Mouse (Mus musculus) liver, adult 2 months (tissue): ENCODE measurements around the gene Xylt1. TPM values are rescaled to one million over a fixed set of nuclear protein-coding genes. Genes with fewer than 3 reads are reported as not detected.

ENCODE experiments used
- DNase-seq: peaks from one replicate; pipeline ENCODE4 v3.0.0-alpha.2; 2011; ENCODE audit warnings: low read depth, low spot score; ENCODE audit errors: extremely low read depth
- H3K27ac ChIP-seq: fragments of 200-500 bp; replicated peaks from 2 replicates; pipeline ENCODE4 v1.5.1; 2012; ENCODE audit warnings: low read depth, mild to moderate bottlenecking, control low read depth, inconsistent platforms, low read length; ENCODE audit not compliant: insufficient read depth
- H3K27me3 ChIP-seq: fragments of 200-500 bp; 2 replicates; pipeline ENCODE4 v1.6.1; 2012; ENCODE audit warnings: mild to moderate bottlenecking, moderate library complexity, low read length, inconsistent platforms; ENCODE audit not compliant: control insufficient read depth, insufficient read depth
- H3K36me3 ChIP-seq: fragments of 200-500 bp; 2 replicates; pipeline ENCODE4 v1.6.1; 2012; ENCODE audit warnings: low read length, inconsistent platforms; ENCODE audit not compliant: control insufficient read depth, insufficient read depth
- H3K4me1 ChIP-seq: fragments of 200-500 bp; 2 replicates; pipeline ENCODE4 v1.6.1; 2011; ENCODE audit warnings: low read length; ENCODE audit not compliant: control insufficient read depth, insufficient read depth
- H3K4me3 ChIP-seq: fragments of 200-500 bp; 2 replicates; pipeline ENCODE4 v1.5.1; 2011; ENCODE audit warnings: low read depth, mild to moderate bottlenecking, control low read depth, low read length, moderate library complexity; ENCODE audit not compliant: insufficient read depth
- H3K79me2 ChIP-seq: fragments of 200-500 bp; 2 replicates; pipeline ENCODE4 v1.6.1; 2012; ENCODE audit warnings: inconsistent platforms, mild to moderate bottlenecking, low read length, moderate library complexity; ENCODE audit not compliant: control insufficient read depth, insufficient read depth
- H3K9ac ChIP-seq: fragments of 200-500 bp; 2 replicates; pipeline ENCODE4 v1.6.1; 2012; ENCODE audit warnings: low read depth, mild to moderate bottlenecking, control low read depth, inconsistent platforms, low read length
- CTCF ChIP-seq: fragments of 200-500 bp; IDR thresholded peaks from 2 replicates; pipeline ENCODE4 v1.5.1; 2011; ENCODE audit warnings: low read depth, low read length, control low read depth
- POLR2A ChIP-seq: fragments of 200-500 bp; IDR thresholded peaks from 2 replicates; pipeline ENCODE4 v1.6.1; 2011; ENCODE audit warnings: low read length, control low read depth; ENCODE audit not compliant: insufficient read depth; ENCODE audit errors: extremely low read depth
- WGBS: fragments of 180-500 bp; shearing (Covaris S2); methylation state at CpG from one replicate; pipeline ENCODE4 v1.1.7; 2018; 5-methylcytosine and 5-hydroxymethylcytosine counted together
- polyA plus RNA-seq: library from polyadenylated mRNA; depleted of rRNA; stranded (reverse); fragments of >200 nt; gene quantifications from 2 replicates; pipeline ENCODE4 v1.2.3, GENCODE M21; 2012; rRNA removed
- total RNA-seq: library from RNA; depleted of rRNA; stranded (reverse); fragments of >200 nt; gene quantifications from 2 replicates; pipeline ENCODE4 v1.2.3, GENCODE M21; 2014; rRNA removed

Xylt1 gene
- 0.07 and 0.09 TPM in 2 replicates for total RNA-seq
- 0.11 and 0.18 TPM in 2 replicates for polyA plus RNA-seq

DNA sequence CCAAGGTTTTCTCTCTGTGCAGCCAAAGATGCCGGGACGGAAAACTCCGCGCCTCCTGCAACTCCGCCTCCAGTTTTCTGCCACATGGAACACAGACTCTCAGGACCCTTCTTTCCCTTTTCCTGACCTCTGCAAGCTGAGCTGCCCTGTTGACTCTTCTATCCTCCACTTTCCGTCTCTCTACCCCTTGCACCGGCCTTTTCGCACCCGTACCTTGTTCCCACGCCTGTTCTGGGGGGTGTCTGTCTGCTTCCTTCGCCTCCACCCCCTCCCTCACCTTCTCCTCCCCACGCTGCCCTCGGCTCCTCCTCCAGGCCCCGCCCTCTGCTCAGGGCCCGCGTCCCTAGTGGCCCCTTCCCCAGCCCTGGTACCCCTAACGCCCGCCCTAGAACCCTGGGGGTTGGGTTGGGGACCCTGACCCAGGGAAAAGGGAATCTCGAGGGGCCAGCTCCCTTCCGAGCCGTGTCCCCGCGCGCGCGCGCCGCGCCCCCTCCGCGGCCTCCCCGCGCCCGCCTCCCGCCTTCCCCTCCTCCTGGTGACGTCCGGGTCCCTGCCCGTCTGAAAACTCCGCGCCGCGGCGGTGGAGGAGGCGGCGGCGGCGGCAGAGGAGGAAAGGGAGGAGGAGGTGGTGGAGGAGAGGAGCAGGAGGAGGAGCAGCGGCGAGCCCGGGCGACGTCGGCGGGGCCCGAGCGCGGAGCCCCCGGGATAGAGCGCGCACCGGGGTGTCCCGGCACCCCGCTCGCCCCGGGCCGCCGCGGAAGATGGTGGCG lies at the start of gene Xylt1:
Gene Xylt1 (plus strand): TSS at position 562 of the 770 bp plus-strand sequence.
- Histone ChIP-seq H3K27me3 (peaks cover 15% of the 10 kb centered on the region), H3K9ac (peak within 1 kb of the TSS; percentile 51), H3K4me1 (no peaks in the 10 kb centered on the region), H3K4me3 (peak within 1 kb of the TSS; percentile 69), H3K27ac (no peak within 1 kb of the TSS), H3K36me3 (no peaks in the 10 kb centered on the region), H3K79me2 (no peaks in the 10 kb centered on the region)
- TF ChIP-seq CTCF, result no peak
- no peak for DNase-seq
- under 1% methylated on average over 46 of the region's 69 CpGs for WGBS

DNA sequence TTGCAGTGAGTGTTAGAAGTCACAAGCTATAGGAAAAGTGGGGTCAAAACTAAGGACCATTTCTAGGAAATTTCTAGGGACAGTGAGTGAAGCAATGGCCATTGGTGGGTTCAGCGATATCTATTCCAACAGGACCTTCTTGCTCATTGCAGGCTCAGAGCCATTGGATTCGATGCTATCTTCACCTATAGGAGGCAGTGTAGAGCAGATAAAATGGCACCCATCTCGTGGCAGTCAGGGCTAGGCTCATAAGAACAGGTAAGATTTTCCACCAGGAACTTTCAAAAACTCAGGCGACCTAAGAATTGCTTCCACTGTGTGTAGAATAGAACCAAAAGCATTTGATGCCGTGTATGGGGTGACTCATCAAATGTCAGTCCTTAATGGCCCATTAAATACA lies 46.8 kb upstream of the Xylt1 start:
- H3K27me3 ChIP-seq, result no peaks in the 10 kb centered on the region
- no peak overlapping the region for H3K9ac ChIP-seq
- TF ChIP-seq POLR2A (no peak), CTCF (no peak)
- WGBS, result 73% methylated on average over 5 of the region's 5 CpGs
- H3K4me1 ChIP-seq, result no peaks in the 10 kb centered on the region
- no peaks in the 10 kb centered on the region for H3K36me3 ChIP-seq
- DNase-seq, result no peak
- H3K4me3 ChIP-seq, result no peak overlapping the region
- no peak overlapping the region for H3K27ac ChIP-seq
- H3K79me2 ChIP-seq, result no peaks in the 10 kb centered on the region

DNA sequence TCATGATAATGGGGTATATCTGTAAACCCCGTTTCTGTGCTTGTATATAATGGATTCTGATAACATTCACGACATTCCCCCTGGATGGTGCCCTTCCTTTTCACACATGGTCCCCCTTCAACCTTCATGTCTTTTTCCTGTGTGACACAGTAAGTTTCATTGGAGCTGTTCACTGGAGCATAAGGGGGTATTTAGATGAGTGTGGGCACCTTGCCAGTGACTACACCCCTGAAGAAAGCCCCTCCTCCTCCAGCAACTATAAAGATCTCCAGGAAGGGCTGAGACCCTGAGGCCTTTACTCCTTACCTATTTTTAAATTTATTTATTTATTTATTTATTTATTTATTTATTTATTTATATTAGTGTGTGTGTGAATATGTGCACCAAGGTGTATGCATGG lies 24.5 kb upstream of the Xylt1 start:
- TF ChIP-seq POLR2A (no peak), CTCF (no peak)
- H3K36me3 ChIP-seq, result no peaks in the 10 kb centered on the region
- H3K27ac ChIP-seq, result no peak overlapping the region
- H3K4me3 ChIP-seq, result no peak overlapping the region
- H3K9ac ChIP-seq, result no peak overlapping the region
- no peaks in the 10 kb centered on the region for H3K79me2 ChIP-seq
- no peak for DNase-seq
- no peaks in the 10 kb centered on the region for H3K27me3 ChIP-seq
- no peaks in the 10 kb centered on the region for H3K4me1 ChIP-seq
- 79% methylated on average over 2 of the region's 2 CpGs for WGBS

DNA sequence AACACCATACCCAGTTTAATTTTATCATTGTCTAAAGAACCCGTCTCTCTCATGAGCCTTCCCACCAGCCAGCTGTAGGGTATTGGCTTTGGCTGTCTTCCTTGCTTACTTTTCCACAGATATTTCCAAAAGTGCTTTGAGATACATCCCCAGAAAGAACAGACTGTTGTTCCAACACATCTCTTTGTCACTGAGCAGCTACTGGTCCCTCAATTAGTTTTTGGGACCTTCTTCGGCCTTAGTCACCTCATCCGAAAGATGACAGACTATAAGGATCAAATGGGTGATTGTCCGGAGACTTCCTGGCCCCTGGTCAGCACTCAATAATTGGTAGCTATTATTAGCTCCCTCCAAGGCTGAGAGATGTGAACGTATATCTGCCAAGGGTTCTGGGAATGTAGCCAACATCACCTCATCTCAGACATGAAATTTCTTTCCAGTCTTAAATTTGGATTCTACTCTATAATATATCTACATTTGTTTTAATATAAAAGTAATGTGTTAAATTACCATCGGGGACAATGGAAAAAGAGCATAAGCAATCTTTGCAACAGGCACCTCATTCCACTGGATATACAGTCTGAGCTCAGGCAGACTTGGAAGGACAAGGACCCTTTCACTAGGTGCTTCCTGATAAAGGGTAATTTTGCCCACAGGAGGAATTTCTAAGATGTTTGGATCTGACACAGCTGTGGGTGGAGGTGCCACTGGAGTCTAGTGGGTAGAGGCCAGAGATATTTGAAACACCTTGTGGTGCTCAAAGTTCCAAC lies 23.2 kb upstream of the Xylt1 start:
- WGBS, result 72% methylated on average over 6 of the region's 6 CpGs
- no peaks in the 10 kb centered on the region for H3K79me2 ChIP-seq
- H3K4me3 ChIP-seq, result no peak overlapping the region
- no peak overlapping the region for H3K9ac ChIP-seq
- TF ChIP-seq CTCF, result no peak
- no peak for TF ChIP-seq POLR2A
- H3K27me3 ChIP-seq, result no peaks in the 10 kb centered on the region
- H3K36me3 ChIP-seq, result no peaks in the 10 kb centered on the region
- no peak overlapping the region for H3K27ac ChIP-seq
- no peaks in the 10 kb centered on the region for H3K4me1 ChIP-seq
- DNase-seq, result no peak

DNA sequence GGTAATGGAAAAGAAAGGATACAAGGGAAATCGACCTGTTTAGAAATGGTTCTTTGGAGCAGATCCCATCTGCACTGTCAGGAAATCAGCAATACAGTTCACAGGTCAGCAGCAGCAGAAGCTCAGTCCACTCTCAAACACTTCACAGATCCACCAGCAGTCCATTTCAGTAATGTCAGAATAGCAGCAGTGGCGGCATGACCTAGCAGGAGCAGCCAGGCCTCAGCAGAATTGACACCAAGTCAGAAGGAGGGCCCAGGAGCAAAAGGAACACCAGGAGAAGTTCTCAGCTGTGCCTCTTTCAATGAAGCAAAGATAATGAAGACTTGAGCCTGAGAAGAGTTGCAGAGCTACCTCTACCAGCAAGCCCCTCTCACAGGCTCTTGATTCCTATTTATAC lies 19.5 kb upstream of the Xylt1 start:
- 83% methylated on average over 2 of the region's 2 CpGs for WGBS

DNA sequence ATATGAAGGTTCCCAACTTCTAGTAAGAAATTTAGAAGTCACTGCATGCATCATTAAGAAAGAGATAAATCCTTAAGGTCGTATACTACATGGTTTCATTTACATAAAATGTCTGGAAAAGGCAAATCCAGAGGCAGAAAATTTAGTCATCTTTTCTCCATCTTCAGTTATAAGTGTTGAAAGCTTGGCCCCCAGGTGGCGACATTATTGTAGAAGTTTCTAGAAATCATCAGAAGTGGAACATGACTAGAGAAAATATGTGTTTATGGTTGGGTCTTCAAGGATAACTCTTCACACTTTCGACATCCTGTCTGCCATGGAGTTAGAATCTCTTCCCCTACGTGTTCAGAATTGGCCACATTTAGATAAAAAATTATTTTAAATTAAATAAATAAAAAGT lies 18.3 kb upstream of the Xylt1 start:
- DNase-seq, result no peak
- Histone ChIP-seq H3K4me1 (no peaks in the 10 kb centered on the region), H3K36me3 (no peaks in the 10 kb centered on the region), H3K79me2 (no peaks in the 10 kb centered on the region), H3K9ac (no peak overlapping the region), H3K4me3 (no peak overlapping the region), H3K27ac (no peak overlapping the region), H3K27me3 (no peaks in the 10 kb centered on the region)
- WGBS, result 75% methylated on average over 4 of the region's 4 CpGs
- TF ChIP-seq POLR2A (no peak), CTCF (no peak)

More for the DNA sequence above, 19.5 kb upstream of the Xylt1 start:
- Histone ChIP-seq H3K4me3 (no peak overlapping the region), H3K4me1 (no peaks in the 10 kb centered on the region), H3K79me2 (no peaks in the 10 kb centered on the region), H3K27me3 (no peaks in the 10 kb centered on the region), H3K9ac (no peak overlapping the region), H3K27ac (no peak overlapping the region), H3K36me3 (no peaks in the 10 kb centered on the region)
- no peak for TF ChIP-seq POLR2A
- no peak for TF ChIP-seq CTCF
- no peak for DNase-seq
